Mouse (Mus musculus) bone marrow macrophage, adult 2 months (primary cell): ENCODE data around the gene Hoxc5.

Experiments used
- CTCF ChIP-seq: IDR thresholded peaks from 2 replicates; pipeline ENCODE4 v1.5.1; 2012; ENCODE audit warnings: low read depth, mild to moderate bottlenecking, low read length, moderate library complexity
- POLR2A ChIP-seq: IDR thresholded peaks from 2 replicates; pipeline ENCODE4 v1.6.1; 2012; ENCODE audit warnings: mild to moderate bottlenecking, low read depth, low read length, borderline replicate concordance

GRCm38 (mm10) chr15:102922012-102922362, 45.3 kb upstream of the Hoxc5 start:
- no peak for TF ChIP-seq CTCF
- no peak for TF ChIP-seq POLR2A
